Mouse (Mus musculus): ENCODE data around the gene Msmp. TPM values are rescaled to one million over a fixed set of nuclear protein-coding genes. Genes with fewer than 3 reads are reported as not detected.

The Msmp gene
- total RNA-seq, 2 experiments from 2014 or later, result not detected

DNA sequence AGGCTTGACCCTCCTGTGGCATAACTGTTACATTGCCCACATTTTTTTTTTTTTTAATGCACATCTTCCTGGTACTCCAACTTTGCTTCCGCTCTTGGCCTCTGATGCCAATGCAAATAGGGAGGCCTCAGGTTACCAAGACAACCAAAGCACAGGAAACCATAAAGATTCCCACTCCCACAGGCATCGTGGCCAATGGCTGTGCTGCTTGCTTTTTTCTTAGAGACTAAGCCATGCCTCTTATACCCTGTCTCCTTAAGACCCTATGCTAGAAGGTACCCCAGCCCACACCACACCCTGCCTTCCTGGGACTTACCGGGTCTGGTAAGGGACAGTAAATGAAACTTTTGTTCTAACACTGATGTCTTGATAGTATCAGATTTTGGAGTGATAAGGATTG, 9.2 kb upstream of the Msmp start:
- no peak for DNase-seq

DNA sequence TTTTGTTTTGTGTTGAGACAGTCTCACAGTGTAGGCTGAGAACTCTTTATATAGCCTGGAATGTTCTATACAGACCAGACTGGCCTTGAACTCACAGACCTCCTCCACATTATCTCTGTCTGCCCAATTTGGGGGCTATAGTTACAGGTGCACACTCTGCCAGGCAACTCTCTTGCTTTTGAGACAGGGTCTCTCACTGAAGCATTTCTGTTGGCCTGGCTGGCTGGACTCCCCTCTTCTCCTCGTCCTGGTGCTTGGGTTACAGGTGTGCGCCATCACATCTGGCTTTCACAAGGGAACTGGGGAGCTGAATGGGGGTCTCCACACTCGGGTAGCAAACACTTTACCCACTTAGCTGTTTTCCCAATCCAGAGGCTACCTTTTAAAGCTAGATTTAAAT, 7.7 kb upstream of the Msmp start:
- no peak for DNase-seq

GRCm38 (mm10) chr4:43591543-43591942, 7.2 kb upstream of the Msmp start:
- no peak for DNase-seq

DNA sequence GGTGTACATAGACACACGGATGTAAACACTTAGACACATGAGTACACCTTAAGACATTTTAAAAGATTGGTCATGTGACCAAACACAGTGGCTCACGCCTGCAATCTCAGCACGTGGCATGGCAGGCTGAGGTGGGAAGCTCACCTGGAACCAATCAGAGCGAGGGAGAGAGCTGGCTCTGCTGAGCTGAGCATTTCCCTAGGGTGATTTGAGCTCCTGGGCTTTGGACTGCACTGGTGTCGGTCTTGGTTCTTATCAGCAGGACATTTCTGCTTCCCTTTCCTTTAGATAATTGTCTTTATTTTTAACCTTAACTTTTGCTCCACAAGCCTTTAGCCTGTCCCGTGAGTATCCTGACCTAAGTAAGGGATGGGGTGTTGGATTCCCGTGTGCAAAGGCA, 3.4 kb upstream of the Msmp start:
- no peak for DNase-seq

DNA sequence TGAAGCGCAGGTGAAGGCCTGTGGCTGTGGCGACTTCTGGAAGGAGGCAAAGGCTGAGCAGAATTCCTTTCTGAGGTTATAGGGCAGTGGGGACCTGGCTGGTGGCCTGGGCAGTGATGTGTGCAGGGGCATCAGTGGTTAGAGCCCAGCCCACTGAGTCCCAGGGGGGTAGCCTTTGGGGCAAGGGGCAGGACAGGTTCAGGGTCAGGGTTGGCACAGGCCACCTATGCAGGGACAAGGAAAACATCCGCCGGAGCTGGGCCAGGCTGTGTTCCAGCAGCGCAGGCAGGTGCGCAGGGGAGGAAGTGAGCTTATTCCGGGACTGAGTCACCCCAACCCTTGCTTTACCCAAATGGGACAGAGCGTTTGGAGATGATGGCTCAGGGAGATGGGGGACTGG, 2.1 kb upstream of the Msmp start:
- DNase-seq, result no peak

DNA sequence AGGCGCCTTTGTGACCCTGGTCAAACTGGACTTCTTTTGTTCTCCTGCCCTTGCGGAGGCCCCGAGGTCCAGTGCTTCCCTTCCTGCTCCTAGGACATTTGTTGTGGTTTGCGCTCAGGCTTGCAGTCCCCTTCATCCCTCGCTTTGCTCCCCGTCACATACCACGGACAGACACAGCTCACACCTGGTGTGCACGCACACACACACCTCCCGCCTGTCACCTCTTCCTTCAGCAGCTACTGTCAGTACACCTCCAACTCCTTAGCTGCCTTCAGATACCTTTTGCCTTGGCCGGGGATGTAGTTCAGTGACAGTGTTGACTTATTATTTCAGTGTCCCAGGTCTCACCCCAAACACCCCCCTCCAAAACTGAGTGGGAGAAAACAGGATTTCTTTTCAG, 1.4 kb upstream of the Msmp start:
- DNase-seq, result no peak

DNA sequence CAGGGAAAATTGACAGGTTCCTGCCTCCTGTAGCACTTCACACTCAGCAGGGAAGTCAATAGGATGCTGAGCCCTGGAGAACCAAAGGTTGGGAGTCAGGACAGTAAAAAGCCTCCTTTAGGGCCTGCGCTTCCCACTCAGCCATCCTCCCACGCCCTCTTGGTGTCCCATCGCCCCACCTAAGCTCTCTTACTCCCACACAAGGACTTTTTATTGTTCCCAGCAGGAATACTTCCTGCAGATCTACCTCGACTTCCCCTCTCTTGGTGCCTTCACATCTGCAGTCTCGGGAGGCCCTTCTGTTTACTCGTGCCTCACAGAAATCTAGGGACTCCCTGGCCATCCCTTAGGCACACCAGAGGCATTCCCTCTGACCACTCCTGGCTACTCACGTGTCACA, 873 bp downstream of the Msmp start:
- DNase-seq, result no peak

DNA sequence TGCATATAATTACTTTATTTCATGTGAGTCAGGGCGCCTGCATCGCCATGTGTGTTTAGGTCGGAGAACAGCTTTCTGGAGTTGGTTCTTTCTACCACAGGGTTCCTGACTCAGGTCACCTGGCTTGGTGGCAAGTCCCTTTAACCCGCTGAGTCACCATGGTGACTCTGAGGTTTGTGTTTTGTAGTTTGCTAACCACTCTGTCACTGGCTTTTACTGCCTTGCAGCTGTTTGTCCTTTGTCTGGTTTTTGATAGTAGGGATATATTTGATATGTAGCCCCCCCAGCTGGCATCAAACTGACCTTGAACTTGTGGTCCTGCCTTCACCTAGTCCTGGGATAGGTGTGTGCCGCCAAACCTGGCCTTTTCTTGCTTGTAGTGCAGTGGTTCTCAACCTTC, 2.1 kb downstream of the Msmp start:
- DNase-seq, result no peak

- DNase-seq, result no peak
Measured at GRCm38 (mm10) chr4:43581381-43581780, 2.9 kb downstream of the Msmp start.

- no peak for DNase-seq
Measured at GRCm38 (mm10) chr4:43580721-43581120, 3.6 kb downstream of the Msmp start.

DNA sequence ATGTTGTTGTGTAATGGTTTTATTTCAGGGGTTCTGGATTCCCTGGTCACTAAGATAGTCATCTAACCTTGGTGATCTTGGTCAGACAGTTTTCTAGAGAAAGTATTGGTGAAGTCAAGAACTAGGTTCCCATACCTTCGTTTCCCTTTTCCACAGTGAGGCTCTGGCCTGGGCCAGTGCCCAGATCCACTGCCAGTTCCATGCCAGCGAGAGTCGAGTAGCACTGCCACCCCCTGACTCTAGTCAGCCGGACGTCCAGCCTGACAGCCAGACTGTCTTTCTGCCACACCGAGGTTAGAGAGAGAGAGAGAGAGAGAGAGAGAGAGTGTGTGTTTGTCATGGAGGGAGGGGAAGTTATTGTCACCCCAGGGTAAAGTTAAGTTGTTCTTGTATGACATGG, 4.6 kb downstream of the Msmp start:
- no peak for DNase-seq

DNA sequence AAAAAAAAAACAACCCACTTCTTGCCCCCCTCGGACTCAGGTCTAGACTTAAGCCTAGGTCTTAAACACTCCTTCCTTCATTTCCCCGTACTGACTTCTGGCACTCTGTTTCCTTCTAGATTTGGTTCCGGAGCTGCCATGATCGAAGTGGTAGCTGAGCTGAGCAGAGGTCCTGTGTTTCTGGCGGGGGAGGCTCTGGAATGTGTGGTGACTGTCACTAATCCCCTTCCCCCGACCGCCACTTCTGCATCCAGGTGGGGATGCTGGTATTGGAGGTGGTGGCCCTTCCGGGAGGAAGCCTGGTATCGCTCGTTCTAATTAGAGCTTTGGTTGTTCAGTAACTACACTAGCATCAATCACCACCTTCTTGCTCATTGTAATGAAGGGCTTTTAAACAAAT, 5.0 kb downstream of the Msmp start:
- DNase-seq, result no peak

GRCm38 (mm10) chr4:43578376-43579204, 5.7 kb downstream of the Msmp start, which contains the start of the genes Rgp1 and Gba2:
Rgp1 (plus strand) TSS chr4:43578715.
Gba2 (minus strand) TSS chr4:43578873.
- peak; percentile 88 for DNase-seq

- no peak for DNase-seq
Measured at GRCm38 (mm10) chr4:43577237-43577881, 6.9 kb downstream of the Msmp start.

- no peak for DNase-seq
Measured at GRCm38 (mm10) chr4:43575356-43575755, 8.9 kb downstream of the Msmp start.

- DNase-seq, result no peak
Measured at GRCm38 (mm10) chr4:43573561-43573960, 10.7 kb downstream of the Msmp start.

DNA sequence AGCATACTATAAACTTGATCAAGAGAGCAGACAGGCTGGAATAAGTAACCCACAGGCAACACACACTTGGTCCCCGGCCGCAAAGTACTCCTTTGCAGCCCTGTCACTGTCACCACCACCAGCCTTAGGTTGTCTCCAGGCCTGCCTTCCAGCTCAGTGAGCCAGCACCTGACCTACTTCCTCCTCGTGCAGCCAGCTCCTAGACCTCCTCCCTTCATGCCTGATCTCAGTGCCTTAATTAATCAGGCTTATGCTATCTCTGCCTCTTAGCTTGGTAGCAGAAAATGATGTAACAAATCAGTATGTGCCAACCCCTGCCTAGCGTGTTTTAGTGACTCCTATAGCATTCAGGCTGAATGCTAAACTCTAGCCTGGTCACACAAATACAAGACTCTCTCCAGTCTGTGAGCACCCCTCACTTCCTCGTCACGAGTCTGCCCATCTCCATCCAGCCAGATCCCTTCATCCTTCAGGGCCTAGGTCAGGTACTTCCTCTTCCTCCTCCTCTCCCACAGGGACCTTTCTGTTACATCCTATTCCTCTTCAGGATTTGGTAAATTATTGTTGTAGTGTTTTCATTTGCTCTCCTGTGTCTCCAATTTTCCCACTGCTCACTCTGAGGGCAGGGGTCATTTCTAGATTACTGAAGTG, 12.8 kb downstream of the Msmp start:
- no peak for DNase-seq

GRCm38 (mm10) chr4:43567140-43567539, 17.2 kb downstream of the Msmp start:
- DNase-seq, result no peak

DNA sequence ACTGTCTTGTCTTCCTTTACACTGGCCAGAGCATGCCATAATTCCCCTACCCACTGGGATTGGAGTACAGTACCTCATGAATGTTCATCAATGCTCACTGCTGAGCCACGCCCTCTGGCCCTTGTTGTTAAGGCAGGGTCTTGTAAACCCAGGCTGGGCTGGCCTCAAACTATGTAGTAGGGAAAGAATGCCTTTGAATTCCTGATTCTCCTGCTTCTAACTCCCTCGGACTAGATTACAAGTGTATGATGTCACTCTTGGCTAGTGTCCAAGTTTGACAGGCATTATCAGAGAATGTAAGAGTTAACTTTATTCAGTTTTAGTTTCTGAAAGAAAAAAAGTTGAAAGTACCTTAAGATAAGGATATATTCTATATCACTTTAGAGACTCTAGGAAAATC, 20.1 kb downstream of the Msmp start:
- DNase-seq, result no peak

DNA sequence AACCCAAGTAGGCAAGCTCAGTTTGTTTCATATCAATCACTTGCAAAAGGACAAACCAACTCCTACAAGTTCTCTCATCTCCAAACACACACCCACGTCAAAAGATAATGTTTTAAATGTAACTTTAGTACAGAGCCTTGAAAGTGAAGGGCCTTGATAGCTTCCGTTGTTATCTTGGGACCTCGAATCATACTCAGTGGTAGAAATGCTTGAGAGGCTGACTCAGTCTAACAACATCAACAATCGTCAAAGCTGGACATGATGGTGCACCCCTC, 20.8 kb downstream of the Msmp start:
- DNase-seq, result no peak

GRCm38 (mm10) chr4:43562769-43563600, 21.3 kb downstream of the Msmp start:
- DNase-seq, result no peak

GRCm38 (mm10) chr4:43561997-43562768, 22.1 kb downstream of the Msmp start, which contains the start of the genes Creb3 and Tln1:
Creb3 (plus strand) TSS chr4:43562332.
Tln1 (minus strand) TSS chr4:43562691.
- DNase-seq, result peak; percentile 96 to 97

Data from layer of hippocampus, postnatal 36 days (tissue).